Mouse (Mus musculus): Measurements from ENCODE around the gene C4b.

GRCm38 (mm10) chr17:34684253-34684893 is 59.3 kb downstream of the C4b start:
- no peak for TF ChIP-seq ZC3H11A (IDR thresholded peaks at IDR 0.05; ENCODE audit: borderline replicate concordance, low read depth, low read length)
- TF ChIP-seq HCFC1 (IDR thresholded peaks at IDR 0.05; ENCODE audit: borderline replicate concordance, insufficient read depth, low read length): no peak
- no peak for TF ChIP-seq ZNF384 (IDR thresholded peaks at IDR 0.05; ENCODE audit: low read depth, low read length)
